Mouse (Mus musculus) olfactory bulb, adult 2 months (tissue): Measurements from ENCODE around the gene Ppfia1.

Source experiments
- CTCF ChIP-seq: fragments of 200-500 bp; IDR thresholded peaks from 2 replicates; pipeline ENCODE4 v1.5.1; 2012; ENCODE audit warnings: low read depth, mild to moderate bottlenecking, low read length, moderate library complexity; ENCODE audit not compliant: insufficient read depth
- POLR2A ChIP-seq: fragments of 200-500 bp; IDR thresholded peaks from 2 replicates; pipeline ENCODE4 v1.6.1; 2012; ENCODE audit warnings: mild to moderate bottlenecking, low read depth, low read length, moderate library complexity; ENCODE audit not compliant: insufficient read depth

DNA sequence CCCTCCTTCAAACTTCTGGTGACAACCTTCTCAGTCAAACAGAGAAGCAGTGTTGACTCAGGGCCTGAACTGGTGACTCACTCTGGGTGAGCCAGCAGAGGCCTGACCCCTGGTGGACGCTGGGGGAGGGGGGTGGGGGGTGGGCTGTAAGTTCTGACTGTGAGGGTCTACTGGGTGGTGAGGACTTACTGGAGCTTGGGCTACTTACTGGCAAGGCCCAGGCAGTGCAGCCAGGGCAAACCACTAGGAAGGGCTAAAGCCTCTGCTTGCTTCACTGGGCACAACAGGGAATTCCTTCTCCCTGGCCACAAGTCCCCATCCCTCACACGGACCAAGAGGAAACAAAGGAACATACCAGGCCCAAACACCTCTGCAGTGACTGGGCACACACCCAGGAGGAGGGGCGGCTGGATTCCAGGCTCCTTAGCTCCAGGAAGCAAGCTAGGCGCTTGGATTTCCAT, 84.3 kb downstream of the Ppfia1 start:
- TF ChIP-seq CTCF (no peak), POLR2A (no peak)
